Mouse (Mus musculus) kidney, adult 2 months (tissue): ENCODE data around the gene Egfr. TPM values are rescaled to one million over a fixed set of nuclear protein-coding genes. Genes with fewer than 3 reads are reported as not detected.
A peak's percentile ranks its signal among the peaks of the same experiment; 100 is the strongest.

Experiments
- DNase-seq: peaks from one replicate; pipeline ENCODE4 v3.0.0; 2021
- H3K27ac ChIP-seq: fragments of 200-500 bp; 2 replicates; pipeline ENCODE4 v1.5.1; 2012; ENCODE audit warnings: low read depth, low read length, control low read depth, inconsistent platforms; ENCODE audit not compliant: insufficient read depth
- H3K27me3 ChIP-seq: fragments of 200-500 bp; replicated peaks from 2 replicates; pipeline ENCODE4 v1.6.1; 2012; ENCODE audit warnings: mild to moderate bottlenecking, moderate library complexity, low read length, inconsistent platforms; ENCODE audit not compliant: control insufficient read depth, insufficient read depth
- H3K36me3 ChIP-seq: fragments of 200-500 bp; 2 replicates; pipeline ENCODE4 v1.6.1; 2012; ENCODE audit warnings: mild to moderate bottlenecking, moderate library complexity, low read length, inconsistent platforms; ENCODE audit not compliant: control insufficient read depth, insufficient read depth
- H3K4me1 ChIP-seq: fragments of 200-500 bp; 2 replicates; pipeline ENCODE4 v1.6.1; 2011; ENCODE audit warnings: low read length; ENCODE audit not compliant: control insufficient read depth, insufficient read depth
- H3K4me3 ChIP-seq: fragments of 200-500 bp; 2 replicates; pipeline ENCODE4 v1.5.1; 2011; ENCODE audit warnings: mild to moderate bottlenecking, low read depth, low read length, control low read depth; ENCODE audit not compliant: insufficient read depth
- CTCF ChIP-seq: fragments of 200-500 bp; conservative IDR thresholded peaks from 2 replicates; pipeline ENCODE4 v1.5.1; 2011; ENCODE audit warnings: low read depth, mild to moderate bottlenecking, control low read depth, low read length, moderate library complexity, mixed read lengths; ENCODE audit not compliant: insufficient read depth, insufficient read length
- POLR2A ChIP-seq: fragments of 200-500 bp; IDR thresholded peaks from one replicate; pipeline ENCODE4 v1.6.1; 2011; ENCODE audit warnings: low read depth, low read length, control low read depth
- WGBS: fragments of 180-500 bp; shearing (Covaris S2); methylation state at CpG from one replicate; pipeline ENCODE4 v1.1.7; 2018; 5-methylcytosine and 5-hydroxymethylcytosine counted together
- polyA plus RNA-seq: library from polyadenylated mRNA; depleted of rRNA; stranded (reverse); fragments of >200 nt; gene quantifications from 2 replicates; pipeline ENCODE4 v1.2.3, GENCODE M21; 2012

Egfr gene
- polyA plus RNA-seq, 1 experiment, result 19.9 TPM

- Histone ChIP-seq H3K4me3 (no peak overlapping the region), H3K4me1 (no peaks in the 10 kb centered on the region), H3K36me3 (no peaks in the 10 kb centered on the region), H3K27ac (no peak overlapping the region), H3K27me3 (no peaks in the 10 kb centered on the region)
- DNase-seq, result no peak
- WGBS, result 82% methylated on average over 2 of the region's 2 CpGs
- TF ChIP-seq POLR2A, result no peak
- TF ChIP-seq CTCF, result no peak
These were observed 9.2 kb upstream of the Egfr start for GRCm38 (mm10) chr11:16742821-16743220.

- peak overlapping the region; percentile 24; the same call in 1 of the 2 replicates for H3K27ac ChIP-seq
- TF ChIP-seq CTCF, result no peak
- TF ChIP-seq POLR2A, result no peak
- peak; percentile 29 for DNase-seq
These were observed 483 bp upstream of the Egfr start for GRCm38 (mm10) chr11:16751457-16751982.

GRCm38 (mm10) chr11:16752349-16753153 is 548 bp downstream of the Egfr start:
- Histone ChIP-seq H3K4me3 (peak overlapping the region; percentile 68), H3K27me3 (no peaks in the 10 kb centered on the region), H3K4me1 (peaks cover 4% of the 10 kb centered on the region; the same call in 1 of the 2 replicates), H3K36me3 (no peaks in the 10 kb centered on the region), H3K27ac (peak overlapping the region; percentile 59)
- under 1% methylated on average over 68 of the region's 68 CpGs for WGBS
- TF ChIP-seq CTCF, result no peak
- TF ChIP-seq POLR2A, result no peak
- peak; percentile 32 for DNase-seq

More at GRCm38 (mm10) chr11:16751457-16751982, 483 bp upstream of the Egfr start:
- H3K36me3 ChIP-seq, result no peaks in the 10 kb centered on the region
- WGBS, result 27% methylated on average over 7 of the region's 7 CpGs
- no peaks in the 10 kb centered on the region for H3K27me3 ChIP-seq
- H3K4me3 ChIP-seq, result peak overlapping the region; percentile 68; the same call in 1 of the 2 replicates
- H3K4me1 ChIP-seq, result peaks cover 4% of the 10 kb centered on the region; the same call in 1 of the 2 replicates

GRCm38 (mm10) chr11:16753154-16754040 is 1.4 kb downstream of the Egfr start:
- H3K27me3 ChIP-seq, result no peaks in the 10 kb centered on the region
- TF ChIP-seq CTCF (no peak), POLR2A (no peak)
- peaks cover 4% of the 10 kb centered on the region; the same call in 1 of the 2 replicates for H3K4me1 ChIP-seq
- no peaks in the 10 kb centered on the region for H3K36me3 ChIP-seq
- peak overlapping the region; percentile 59 for H3K27ac ChIP-seq
- 19% methylated on average over 18 of the region's 18 CpGs for WGBS
- DNase-seq, result peak; percentile 46
- peak overlapping the region; percentile 68 for H3K4me3 ChIP-seq

- peaks cover 17% of the 10 kb centered on the region for H3K4me1 ChIP-seq
- H3K27ac ChIP-seq, result peak overlapping the region; percentile 12; the same call in 1 of the 2 replicates
- peak; percentile 30 for DNase-seq
- no peak overlapping the region for H3K4me3 ChIP-seq
- TF ChIP-seq CTCF (no peak), POLR2A (no peak)
- H3K36me3 ChIP-seq, result no peaks in the 10 kb centered on the region
- no peaks in the 10 kb centered on the region for H3K27me3 ChIP-seq
- WGBS, result 42% methylated on average over 6 of the region's 6 CpGs
These were observed 7.9 kb downstream of the Egfr start for GRCm38 (mm10) chr11:16759930-16760329.

- DNase-seq, result no peak
- H3K27ac ChIP-seq, result no peak overlapping the region; the same call in 1 of the 2 replicates
- 85% methylated on average over 2 of the region's 2 CpGs for WGBS
- H3K4me3 ChIP-seq, result no peak overlapping the region
- no peaks in the 10 kb centered on the region for H3K36me3 ChIP-seq
- peaks cover 21% of the 10 kb centered on the region for H3K4me1 ChIP-seq
- no peak for TF ChIP-seq CTCF
- TF ChIP-seq POLR2A, result no peak
- no peaks in the 10 kb centered on the region for H3K27me3 ChIP-seq
These were observed 9.2 kb downstream of the Egfr start for GRCm38 (mm10) chr11:16761184-16761583.
